Mouse (Mus musculus) mouse trophoblast stem cell (cell line): ENCODE data around the gene Gtpbp2.

Experiments
- in situ Hi-C, 2 experiments: fragments of 300-500 bp; cut with MseI, MboI; formaldehyde crosslinking; loops; 2 replicates in 1 of 2; 3 replicates in 1 of 2; pipeline ENCODE4 v1.15.1; 2025

Gtpbp2 gene

GRCm38 (mm10) chr17:46160686-46161085 is at the start of gene Gtpbp2:
Gene Gtpbp2, plus strand, starts transcription at chr17:46161032.
- in situ Hi-C loops = no loop called here

GRCm38 (mm10) chr17:46115489-46115888 is 45.3 kb upstream of the Gtpbp2 start:
- in situ Hi-C loops = no loop called here

- in situ Hi-C loops = no loop called here
Measured at GRCm38 (mm10) chr17:46116138-46116537, 44.7 kb upstream of the Gtpbp2 start.

GRCm38 (mm10) chr17:46116881-46117280 is 44.0 kb upstream of the Gtpbp2 start:
- in situ Hi-C loops = no loop called here

GRCm38 (mm10) chr17:46117623-46118422 is 43.0 kb upstream of the Gtpbp2 start:
- in situ Hi-C loops = no loop called here

- in situ Hi-C loops = no loop called here
Measured at GRCm38 (mm10) chr17:46118423-46118850, 42.4 kb upstream of the Gtpbp2 start.

GRCm38 (mm10) chr17:46119641-46120040 is 41.2 kb upstream of the Gtpbp2 start:
- in situ Hi-C loops = no loop called here

- in situ Hi-C loops = no loop called here
Measured at GRCm38 (mm10) chr17:46122791-46123190, 38.0 kb upstream of the Gtpbp2 start.

- in situ Hi-C loops = no loop called here
Measured at GRCm38 (mm10) chr17:46123285-46123684, 37.5 kb upstream of the Gtpbp2 start.

GRCm38 (mm10) chr17:46123953-46124700 is 36.7 kb upstream of the Gtpbp2 start:
- in situ Hi-C loops = no loop called here

- in situ Hi-C loops = no loop called here
Measured at GRCm38 (mm10) chr17:46126608-46127007, 34.2 kb upstream of the Gtpbp2 start.

GRCm38 (mm10) chr17:46127814-46128493 is 32.9 kb upstream of the Gtpbp2 start:
- in situ Hi-C loops = no loop called here

GRCm38 (mm10) chr17:46129741-46130498 is 30.9 kb upstream of the Gtpbp2 start:
- in situ Hi-C loops = loop anchor here in 1 of 2 experiments (10.0 kb wide), 1 partner anchor 395 kb away; the partner anchor contains the start of gene 1600014C23Rik

- in situ Hi-C loops = loop anchor here in 1 of 2 experiments (10.0 kb wide), 1 partner anchor 397 kb away; the partner anchor contains the start of gene 1600014C23Rik
Measured at GRCm38 (mm10) chr17:46132058-46132718, 28.6 kb upstream of the Gtpbp2 start.

- in situ Hi-C loops = loop anchor here in 1 of 2 experiments (10.0 kb wide), 1 partner anchor 398 kb away; the partner anchor contains the start of gene 1600014C23Rik
Measured at GRCm38 (mm10) chr17:46132862-46133261, 28.0 kb upstream of the Gtpbp2 start.

- in situ Hi-C loops = loop anchor here in 1 of 2 experiments (10.0 kb wide), 1 partner anchor 404 kb away; the partner anchor contains the start of gene 1600014C23Rik
Measured at GRCm38 (mm10) chr17:46138563-46139236, 22.1 kb upstream of the Gtpbp2 start.

GRCm38 (mm10) chr17:46139872-46140271 is 21.0 kb upstream of the Gtpbp2 start:
- in situ Hi-C loops = loop anchor here in 1 of 2 experiments (10.0 kb wide), 1 partner anchor 405 kb away; the partner anchor contains the start of gene 1600014C23Rik

GRCm38 (mm10) chr17:46143578-46144423 is 17.0 kb upstream of the Gtpbp2 start, which contains the start of gene Rsph9:
Gene Rsph9, minus strand, starts transcription at chr17:46144216.
- in situ Hi-C loops = no loop called here
